Mouse (Mus musculus): ENCODE data around the gene Colgalt1. TPM values are rescaled to one million over a fixed set of nuclear protein-coding genes. Genes with fewer than 3 reads are reported as not detected.

The Colgalt1 gene
- 49.0 and 53.6 TPM in 2 replicates for polyA plus RNA-seq (2016; fragmentation: Nextera tagmentation; extraction: Ambion mirVana)

DNA sequence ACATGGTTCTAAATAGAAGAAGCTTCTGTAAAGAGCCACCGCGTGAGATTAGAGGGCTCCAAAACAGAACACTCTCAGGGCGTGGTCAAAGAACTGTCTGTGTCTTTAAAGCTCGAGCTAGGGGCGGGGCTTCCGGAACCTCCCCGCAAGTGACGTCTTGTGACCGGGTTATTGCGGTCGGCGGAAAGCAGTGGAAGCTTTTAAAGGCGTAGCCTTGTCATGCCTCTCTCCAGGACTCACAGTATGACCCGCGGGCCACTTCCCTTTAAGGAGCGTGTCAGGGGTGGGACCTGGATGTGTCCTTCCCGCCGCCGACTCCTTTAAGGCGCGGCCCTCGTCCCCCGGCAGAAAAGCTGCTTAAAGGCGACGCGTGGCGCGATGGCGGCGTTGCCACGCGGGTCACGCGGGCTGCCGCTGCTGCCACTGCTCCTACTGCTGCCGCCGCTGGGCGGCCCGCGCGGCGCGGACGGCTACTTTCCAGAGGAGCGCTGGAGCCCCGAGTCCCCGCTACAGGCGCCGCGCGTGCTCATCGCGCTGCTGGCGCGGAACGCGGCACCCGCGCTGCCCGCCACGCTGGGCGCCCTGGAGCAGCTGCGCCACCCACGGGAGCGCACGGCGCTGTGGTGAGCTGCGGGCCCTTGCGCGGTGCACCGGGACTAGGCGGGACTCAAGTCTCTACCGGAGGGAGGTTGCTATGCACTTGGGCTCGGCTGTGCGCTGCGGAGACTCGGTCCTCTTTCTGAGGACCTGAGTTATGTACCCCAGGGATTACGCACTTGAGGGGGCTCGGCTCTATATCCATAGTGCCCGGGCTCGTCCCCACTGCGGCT is at the start of gene Colgalt1:
Gene Colgalt1, plus strand, starts transcription at position 177 of the 830 bp plus-strand sequence.
- Histone ChIP-seq H3K9me3 (replicated peaks) (no peaks in the 10 kb centered on the region), H3K36me3 (peaks cover 35% of the 10 kb centered on the region), H3K4me3 (peak within 1 kb of the TSS; percentile 97), H3K4me1 (peaks cover 23% of the 10 kb centered on the region), H3K27ac (peak within 1 kb of the TSS; percentile 93), H3K27me3 (ENCODE audit: low read depth, poor library complexity, severe bottlenecking) (no peaks in the 10 kb centered on the region)
- under 1% methylated on average over 81 of the region's 82 CpGs for WGBS
- peak; percentile 95 for DNase-seq (ENCODE audit: low spot score)

DNA sequence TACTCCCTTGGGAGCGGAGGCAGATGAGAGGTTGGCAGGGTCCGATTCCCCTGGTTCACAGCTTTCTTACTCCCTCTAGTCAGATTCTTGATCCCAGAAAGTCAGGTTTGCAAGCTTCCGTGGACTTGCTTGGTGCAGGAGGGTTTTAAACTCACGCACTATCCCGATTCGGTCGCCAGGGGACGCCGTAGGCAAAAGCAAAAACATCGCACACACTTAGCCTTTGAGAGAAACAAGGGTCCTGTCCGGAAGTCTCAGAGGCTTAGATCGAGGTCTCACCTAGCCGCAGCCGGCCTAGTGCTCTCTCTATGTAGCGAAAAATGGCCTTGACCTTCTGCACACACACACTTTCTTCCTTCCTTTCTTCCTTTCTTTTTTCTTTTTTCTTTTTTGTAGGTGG is 49.4 kb upstream of the Colgalt1 start:
- Histone ChIP-seq H3K27me3 (ENCODE audit: low read depth, poor library complexity, severe bottlenecking) (peaks cover 97% of the 10 kb centered on the region), H3K27ac (no peak overlapping the region), H3K4me1 (peaks cover 21% of the 10 kb centered on the region), H3K36me3 (no peaks in the 10 kb centered on the region), H3K4me3 (no peak overlapping the region; the same call in 1 of the 2 replicates), H3K9me3 (replicated peaks) (peaks cover 4% of the 10 kb centered on the region)
- 3% methylated on average over 15 of the region's 15 CpGs for WGBS
- DNase-seq (ENCODE audit: low spot score) = peak; percentile 82

GRCm38 (mm10) chr8:71562751-71563150 is 48.0 kb upstream of the Colgalt1 start:
- peaks cover 4% of the 10 kb centered on the region for H3K9me3 ChIP-seq (replicated peaks)
- DNase-seq (ENCODE audit: low spot score) = peak; percentile 81
- H3K4me3 ChIP-seq = peak overlapping the region; percentile 31
- no peak overlapping the region for H3K27ac ChIP-seq
- H3K36me3 ChIP-seq = no peaks in the 10 kb centered on the region
- WGBS = 2% methylated on average over 33 of the region's 33 CpGs
- H3K27me3 ChIP-seq (ENCODE audit: low read depth, poor library complexity, severe bottlenecking) = peaks cover 97% of the 10 kb centered on the region
- H3K4me1 ChIP-seq = peaks cover 21% of the 10 kb centered on the region

DNA sequence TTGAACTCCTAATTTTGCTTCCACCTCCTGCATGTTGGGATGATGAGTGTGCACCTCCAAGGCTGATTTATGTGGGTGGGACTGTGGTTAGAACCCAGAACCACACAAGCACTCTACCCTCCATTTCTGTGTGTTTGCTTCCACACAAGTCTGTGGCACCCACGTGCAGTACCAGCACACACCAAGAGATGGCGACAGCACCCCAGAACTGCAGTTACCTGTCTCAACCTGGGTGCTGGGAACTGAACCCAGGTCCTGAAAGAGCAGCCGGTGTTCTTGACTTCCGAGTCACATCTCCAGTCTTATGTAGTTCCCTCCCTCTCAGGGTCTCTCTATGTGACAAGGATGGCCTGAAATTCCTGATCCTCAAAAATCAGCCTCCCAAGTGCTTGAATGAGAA is 46.8 kb upstream of the Colgalt1 start:
- 92% methylated on average over 4 of the region's 4 CpGs for WGBS
- peaks cover 19% of the 10 kb centered on the region for H3K4me1 ChIP-seq

DNA sequence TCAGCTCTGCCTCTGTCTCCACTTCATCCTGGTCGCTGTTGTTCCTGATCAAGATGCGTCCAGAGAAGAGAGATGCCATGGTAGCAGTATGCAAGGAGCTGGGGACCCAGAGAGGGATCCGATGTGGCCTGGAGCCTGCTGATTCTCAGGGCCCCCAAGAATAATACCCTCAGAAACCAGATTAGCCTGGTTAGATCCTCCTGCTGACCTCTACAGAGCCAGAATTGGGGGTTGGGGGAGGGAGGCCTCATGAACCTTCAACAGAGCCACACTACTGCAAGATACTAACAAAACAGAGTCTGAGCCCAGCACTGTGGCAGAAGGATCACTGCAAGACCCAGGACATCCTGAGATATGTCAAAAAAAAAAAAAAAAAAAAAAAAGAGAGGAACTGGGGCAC is 44.3 kb upstream of the Colgalt1 start, which contains the start of gene Nxnl1:
Gene Nxnl1, minus strand, starts transcription at position 101 of the 400 bp plus-strand sequence.
- H3K36me3 ChIP-seq = no peaks in the 10 kb centered on the region
- peaks cover 79% of the 10 kb centered on the region for H3K27me3 ChIP-seq (ENCODE audit: low read depth, poor library complexity, severe bottlenecking)
- no peak for DNase-seq (ENCODE audit: low spot score)
- 66% methylated on average over 3 of the region's 3 CpGs for WGBS
- no peak within 1 kb of the TSS for H3K27ac ChIP-seq
- peaks cover 4% of the 10 kb centered on the region for H3K9me3 ChIP-seq (replicated peaks)
- peaks cover 35% of the 10 kb centered on the region for H3K4me1 ChIP-seq
- H3K4me3 ChIP-seq = no peak within 1 kb of the TSS

More for the DNA sequence above, 46.8 kb upstream of the Colgalt1 start:
- no peak overlapping the region for H3K27ac ChIP-seq
- H3K9me3 ChIP-seq (replicated peaks) = peaks cover 4% of the 10 kb centered on the region
- peaks cover 97% of the 10 kb centered on the region for H3K27me3 ChIP-seq (ENCODE audit: low read depth, poor library complexity, severe bottlenecking)
- DNase-seq (ENCODE audit: low spot score) = no peak
- no peak overlapping the region for H3K4me3 ChIP-seq
- H3K36me3 ChIP-seq = no peaks in the 10 kb centered on the region

DNA sequence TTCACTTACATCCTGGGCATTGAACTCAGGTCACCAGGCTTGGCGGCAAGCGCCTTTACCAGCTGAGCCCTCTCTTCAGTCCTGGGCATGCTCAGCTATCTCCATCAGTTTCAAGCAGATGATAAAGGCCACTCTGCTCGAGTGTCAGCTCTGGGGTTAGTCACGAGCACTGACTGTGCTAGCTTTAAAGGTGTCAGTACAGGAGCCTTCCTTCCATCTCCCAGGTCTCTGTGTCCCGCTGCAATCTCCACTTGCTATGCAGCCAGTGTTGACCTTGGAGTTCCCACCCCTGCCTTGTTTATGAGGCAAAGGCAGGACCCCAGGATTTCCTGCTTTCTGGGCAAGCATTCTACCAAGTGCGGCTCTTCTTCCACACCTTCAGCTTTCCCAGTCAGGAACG is 43.2 kb upstream of the Colgalt1 start:
- no peak overlapping the region for H3K27ac ChIP-seq
- 72% methylated on average over 7 of the region's 7 CpGs for WGBS
- H3K27me3 ChIP-seq (ENCODE audit: low read depth, poor library complexity, severe bottlenecking) = peaks cover 75% of the 10 kb centered on the region
- peaks cover 34% of the 10 kb centered on the region for H3K4me1 ChIP-seq
- H3K4me3 ChIP-seq = no peak overlapping the region
- DNase-seq (ENCODE audit: low spot score) = no peak
- H3K36me3 ChIP-seq = no peaks in the 10 kb centered on the region
- H3K9me3 ChIP-seq (replicated peaks) = peaks cover 4% of the 10 kb centered on the region

DNA sequence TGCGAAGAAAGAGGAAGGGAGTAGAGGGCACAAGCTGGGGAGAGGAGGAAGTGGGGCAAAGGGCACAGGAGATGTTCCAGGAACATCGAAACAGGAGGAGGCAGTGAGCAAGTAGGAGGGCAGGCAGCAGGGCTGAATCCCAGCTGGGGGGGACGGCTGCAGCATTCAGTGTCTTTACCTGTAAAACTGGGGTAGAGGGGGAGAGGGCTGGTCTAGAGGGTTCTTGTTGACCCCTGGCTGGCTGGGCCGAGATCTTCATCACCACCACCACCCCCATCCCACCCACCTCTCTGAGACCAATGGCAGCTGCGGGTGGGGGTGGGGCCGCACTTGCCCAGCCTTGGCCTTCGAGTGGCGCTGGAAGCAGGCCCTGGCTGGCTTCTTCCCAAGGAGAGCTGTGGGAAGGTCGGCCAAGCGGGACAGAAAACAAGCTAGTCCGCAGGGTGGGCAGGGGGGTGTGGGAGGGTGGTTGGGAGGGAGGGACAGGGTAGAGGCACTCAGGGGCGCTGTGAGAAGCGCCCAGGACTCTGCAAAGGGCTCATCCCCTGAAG is 42.3 kb upstream of the Colgalt1 start, which contains the start of gene Slc27a1:
Gene Slc27a1, plus strand, starts transcription at position 496 of the 551 bp plus-strand sequence.
- Histone ChIP-seq H3K27ac (peak within 1 kb of the TSS; percentile 61), H3K4me3 (peak within 1 kb of the TSS; percentile 56), H3K9me3 (replicated peaks) (peaks cover 4% of the 10 kb centered on the region), H3K36me3 (no peaks in the 10 kb centered on the region), H3K27me3 (ENCODE audit: low read depth, poor library complexity, severe bottlenecking) (peaks cover 66% of the 10 kb centered on the region), H3K4me1 (peaks cover 29% of the 10 kb centered on the region)
- no peak for DNase-seq (ENCODE audit: low spot score)
- 9% methylated on average over 13 of the region's 13 CpGs for WGBS

- peak overlapping the region; percentile 56 for H3K4me3 ChIP-seq
- H3K36me3 ChIP-seq = no peaks in the 10 kb centered on the region
- H3K9me3 ChIP-seq (replicated peaks) = peaks cover 4% of the 10 kb centered on the region
- DNase-seq (ENCODE audit: low spot score) = no peak
- peak overlapping the region; percentile 61 for H3K27ac ChIP-seq
- peaks cover 61% of the 10 kb centered on the region for H3K27me3 ChIP-seq (ENCODE audit: low read depth, poor library complexity, severe bottlenecking)
- 14% methylated on average over 6 of the region's 6 CpGs for WGBS
- peaks cover 29% of the 10 kb centered on the region for H3K4me1 ChIP-seq
Observed at GRCm38 (mm10) chr8:71568941-71569340, 41.9 kb upstream of the Colgalt1 start.

GRCm38 (mm10) chr8:71569366-71570290 is 41.2 kb upstream of the Colgalt1 start:
- no peaks in the 10 kb centered on the region for H3K36me3 ChIP-seq
- H3K27me3 ChIP-seq (ENCODE audit: low read depth, poor library complexity, severe bottlenecking) = peaks cover 54% of the 10 kb centered on the region
- H3K27ac ChIP-seq = peak overlapping the region; percentile 61
- under 1% methylated on average over 51 of the region's 51 CpGs for WGBS
- DNase-seq (ENCODE audit: low spot score) = peak; percentile 84
- H3K4me1 ChIP-seq = peaks cover 29% of the 10 kb centered on the region
- H3K4me3 ChIP-seq = peak overlapping the region; percentile 56
- H3K9me3 ChIP-seq (replicated peaks) = no peaks in the 10 kb centered on the region

DNA sequence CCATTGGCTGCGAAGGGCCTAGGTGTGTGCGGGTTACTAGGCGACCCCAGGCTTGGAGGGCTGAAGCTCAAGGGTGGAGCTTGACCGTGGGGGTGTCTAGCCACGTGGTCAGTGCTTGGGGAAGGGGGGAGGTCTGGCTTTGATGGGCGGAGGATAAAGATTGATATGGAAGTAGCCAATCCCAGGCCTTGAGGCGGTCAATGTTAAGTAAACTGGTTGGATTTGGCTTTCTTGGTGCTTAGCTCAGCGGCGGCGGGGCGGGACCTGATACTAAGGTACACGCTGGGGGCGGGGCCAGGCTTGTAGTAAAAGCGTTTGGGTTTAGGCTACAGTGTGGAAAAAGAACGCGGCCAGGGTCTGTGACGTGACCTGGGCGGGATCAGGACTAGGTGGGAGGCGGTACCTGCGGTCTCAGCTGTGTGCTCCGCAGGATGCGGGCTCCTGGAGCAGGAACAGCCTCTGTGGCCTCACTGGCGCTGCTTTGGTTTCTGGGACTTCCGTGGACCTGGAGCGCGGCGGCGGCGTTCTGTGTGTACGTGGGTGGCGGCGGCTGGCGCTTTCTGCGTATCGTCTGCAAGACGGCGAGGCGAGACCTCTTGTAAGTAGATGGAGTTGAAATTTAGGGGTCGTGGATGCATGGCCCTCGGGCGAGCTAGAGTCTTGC is 40.4 kb upstream of the Colgalt1 start:
- Histone ChIP-seq H3K27ac (peak overlapping the region; percentile 61), H3K9me3 (replicated peaks) (no peaks in the 10 kb centered on the region), H3K27me3 (ENCODE audit: low read depth, poor library complexity, severe bottlenecking) (peaks cover 49% of the 10 kb centered on the region), H3K4me1 (peaks cover 29% of the 10 kb centered on the region), H3K36me3 (no peaks in the 10 kb centered on the region), H3K4me3 (peak overlapping the region; percentile 56)
- DNase-seq (ENCODE audit: low spot score) = peak; percentile 90
- under 1% methylated on average over 41 of the region's 41 CpGs for WGBS

DNA sequence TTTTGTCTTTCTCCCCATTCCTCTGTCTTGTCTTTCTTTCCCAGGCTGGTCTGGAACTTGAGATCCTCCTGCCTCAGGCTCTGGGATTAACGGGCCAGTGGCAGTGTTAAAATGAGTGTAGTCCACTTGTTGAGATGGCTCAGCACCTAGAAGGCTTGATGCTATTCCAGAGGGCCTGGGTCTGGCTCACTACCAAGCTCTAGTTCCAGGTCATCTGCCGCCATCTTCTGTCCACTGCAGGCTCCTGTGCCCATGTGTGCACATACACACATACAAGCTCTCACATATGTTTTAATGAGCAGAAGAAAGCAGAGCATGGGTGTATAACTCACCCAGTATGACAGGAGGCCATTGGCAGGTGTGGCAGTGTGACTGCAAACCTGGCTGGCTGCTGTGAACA is 38.7 kb upstream of the Colgalt1 start:
- Histone ChIP-seq H3K36me3 (no peaks in the 10 kb centered on the region), H3K9me3 (replicated peaks) (no peaks in the 10 kb centered on the region), H3K4me1 (peaks cover 29% of the 10 kb centered on the region), H3K27me3 (ENCODE audit: low read depth, poor library complexity, severe bottlenecking) (peaks cover 33% of the 10 kb centered on the region), H3K4me3 (no peak overlapping the region), H3K27ac (no peak overlapping the region)
- no peak for DNase-seq (ENCODE audit: low spot score)
- WGBS = 90% methylated on average over 2 of the region's 2 CpGs

Data from limb, embryonic 10.5 days (tissue).